Mouse (Mus musculus) kidney, adult 9 months (tissue): ENCODE measurements around the gene Tmem150c.

ENCODE experiments used
- DNase-seq: peaks from one replicate; pipeline ENCODE4 v3.0.0; 2022

Tmem150c gene

GRCm38 (mm10) chr5:100096955-100097354 is 62.7 kb downstream of the Tmem150c start:
- peak; percentile 6 for DNase-seq

GRCm38 (mm10) chr5:100091602-100092001 is 68.0 kb downstream of the Tmem150c start:
- no peak for DNase-seq

- no peak for DNase-seq
Measured at GRCm38 (mm10) chr5:100091263-100091594, 68.4 kb downstream of the Tmem150c start.

- no peak for DNase-seq
Measured at GRCm38 (mm10) chr5:100090515-100091262, 68.9 kb downstream of the Tmem150c start.

GRCm38 (mm10) chr5:100085097-100085496 is 74.5 kb downstream of the Tmem150c start:
- DNase-seq: no peak

GRCm38 (mm10) chr5:100083953-100084562 is 75.5 kb downstream of the Tmem150c start:
- DNase-seq: no peak

- DNase-seq: no peak
Measured at GRCm38 (mm10) chr5:100082006-100082405, 77.6 kb downstream of the Tmem150c start.

GRCm38 (mm10) chr5:100079931-100080275 is 79.7 kb downstream of the Tmem150c start:
- DNase-seq: no peak

GRCm38 (mm10) chr5:100079040-100079930 is 80.3 kb downstream of the Tmem150c start:
- no peak for DNase-seq

GRCm38 (mm10) chr5:100074571-100074970 is 85.0 kb downstream of the Tmem150c start:
- DNase-seq: no peak

GRCm38 (mm10) chr5:100072557-100072956 is 87.1 kb downstream of the Tmem150c start:
- DNase-seq: no peak

GRCm38 (mm10) chr5:100071541-100071940 is 88.1 kb downstream of the Tmem150c start:
- no peak for DNase-seq

- DNase-seq: peak; percentile 84
Measured at GRCm38 (mm10) chr5:100070255-100070654, 89.4 kb downstream of the Tmem150c start.

- DNase-seq: no peak
Measured at GRCm38 (mm10) chr5:100069526-100069925, 90.1 kb downstream of the Tmem150c start.

- DNase-seq: no peak
Measured at GRCm38 (mm10) chr5:100067579-100067978, 92.0 kb downstream of the Tmem150c start.

GRCm38 (mm10) chr5:100060876-100061275 is 98.7 kb downstream of the Tmem150c start:
- DNase-seq: no peak

- DNase-seq: no peak
Measured at GRCm38 (mm10) chr5:100059326-100059725, 100.3 kb downstream of the Tmem150c start.

GRCm38 (mm10) chr5:100058729-100059128 is 100.9 kb downstream of the Tmem150c start:
- no peak for DNase-seq

- no peak for DNase-seq
Measured at GRCm38 (mm10) chr5:100057461-100058209, 102.0 kb downstream of the Tmem150c start.

GRCm38 (mm10) chr5:100055866-100056369 is 103.7 kb downstream of the Tmem150c start:
- DNase-seq: peak; percentile 38

GRCm38 (mm10) chr5:100054807-100055547 is 104.6 kb downstream of the Tmem150c start:
- no peak for DNase-seq

GRCm38 (mm10) chr5:100052728-100053127 is 106.9 kb downstream of the Tmem150c start:
- DNase-seq: no peak
